Comparison of ENCODE assay signal across 1 mouse cellular context in the genomic region with DNA sequence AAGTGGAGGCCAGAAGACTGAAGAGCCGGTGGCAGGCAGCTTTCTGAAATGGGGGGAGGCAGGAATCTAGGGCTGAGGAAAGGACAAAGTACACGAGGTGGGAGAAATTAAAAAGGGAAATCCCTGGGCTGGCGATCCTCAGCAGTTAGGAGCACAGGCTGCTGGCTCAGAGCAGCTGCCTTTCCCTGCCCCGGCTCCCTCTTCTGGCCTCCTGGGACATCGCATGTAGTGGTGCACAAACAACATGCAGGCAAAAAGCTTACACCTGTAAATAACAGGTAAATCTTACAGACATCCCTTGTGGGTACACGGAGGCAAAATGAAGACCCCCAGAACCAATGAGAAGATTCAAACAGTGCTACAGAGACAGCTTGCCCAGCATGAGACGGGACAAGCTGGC.
TF ChIP-seq lines count a peak whose summit lies in the region.

No protein-coding gene starts in this region.

TF ChIP-seq in MEL, 35 proteins besides CTCF, POLR2A, EP300 and RAD21 (continued from another document):
- TF ChIP-seq MAFK (IDR thresholded peaks at IDR 0.05; ENCODE audit: borderline replicate concordance, low read depth, low read length): no peak
- peak; percentile 56 for TF ChIP-seq SMC3 (IDR thresholded peaks at IDR 0.05; ENCODE audit: low read depth, low read length)
- no peak for TF ChIP-seq MXI1 (IDR thresholded peaks at IDR 0.05; ENCODE audit: low read depth, low read length)
- no peak for TF ChIP-seq MYB (IDR thresholded peaks at IDR 0.05; ENCODE audit: low read depth, low read length)
- TF ChIP-seq MAX (IDR thresholded peaks at IDR 0.05; ENCODE audit: low read length): no peak
